Mouse (Mus musculus): ENCODE data around the gene Git2.

Git2 gene

GRCm38 (mm10) chr5:114796299-114797012 lies 21.1 kb upstream of the Git2 start:
- peak; percentile 68 for DNase-seq

GRCm38 (mm10) chr5:114795653-114796052 lies 20.3 kb upstream of the Git2 start:
- no peak for DNase-seq

GRCm38 (mm10) chr5:114795231-114795630 lies 19.9 kb upstream of the Git2 start:
- peak; percentile 71 for DNase-seq

GRCm38 (mm10) chr5:114794609-114795008 lies 19.3 kb upstream of the Git2 start:
- DNase-seq = peak; percentile 82

- peak; percentile 73 for DNase-seq
Observed at GRCm38 (mm10) chr5:114793317-114793716, 18.0 kb upstream of the Git2 start.

GRCm38 (mm10) chr5:114785196-114785595 lies 9.9 kb upstream of the Git2 start:
- DNase-seq = no peak

GRCm38 (mm10) chr5:114784622-114785165 lies 9.4 kb upstream of the Git2 start:
- DNase-seq = no peak

- no peak for DNase-seq
Observed at GRCm38 (mm10) chr5:114783405-114784163, 8.3 kb upstream of the Git2 start.

- DNase-seq = no peak
Observed at GRCm38 (mm10) chr5:114782991-114783390, 7.7 kb upstream of the Git2 start.

GRCm38 (mm10) chr5:114780912-114781311 lies 5.6 kb upstream of the Git2 start:
- DNase-seq = no peak

GRCm38 (mm10) chr5:114779956-114780489 lies 4.7 kb upstream of the Git2 start:
- peak; percentile 56 for DNase-seq

GRCm38 (mm10) chr5:114776174-114776573 lies 857 bp upstream of the Git2 start:
- peak; percentile 44 for DNase-seq

- peak; percentile 91 for DNase-seq
Observed at GRCm38 (mm10) chr5:114774403-114775051, 790 bp downstream of the Git2 start, which contains the start of gene Ankrd13a. Gene Ankrd13a, plus strand, starts transcription at chr5:114774677.

GRCm38 (mm10) chr5:114773780-114774179 lies 1.5 kb downstream of the Git2 start:
- DNase-seq = peak; percentile 56

GRCm38 (mm10) chr5:114773211-114773710 lies 2.1 kb downstream of the Git2 start:
- DNase-seq = peak; percentile 97

GRCm38 (mm10) chr5:114772456-114773203 lies 2.7 kb downstream of the Git2 start:
- DNase-seq = peak; percentile 77

- no peak for DNase-seq
Observed at GRCm38 (mm10) chr5:114771796-114772195, 3.5 kb downstream of the Git2 start.

- peak; percentile 51 for DNase-seq
Observed at GRCm38 (mm10) chr5:114769786-114770185, 5.5 kb downstream of the Git2 start.

- DNase-seq = no peak
Observed at GRCm38 (mm10) chr5:114767185-114767584, 8.1 kb downstream of the Git2 start.

GRCm38 (mm10) chr5:114766686-114767085 lies 8.6 kb downstream of the Git2 start:
- DNase-seq = peak; percentile 57

GRCm38 (mm10) chr5:114764812-114765735 lies 10.2 kb downstream of the Git2 start:
- DNase-seq = peak; percentile 87
